Mouse (Mus musculus) retina, postnatal 7 days (tissue): ENCODE measurements at regions not wholly inside any gene's neighbourhood (a gene's known extent, or its start where the extent isn't known, plus 50 kb on each side); places are given as distances from the start of the nearest gene placed in this dataset.

ENCODE experiments used
- DNase-seq: peaks from one replicate; pipeline ENCODE4 v3.0.0-alpha.2; 2012; ENCODE audit warnings: low read depth, low spot score

- DNase-seq, result no peak
Observed at GRCm38 (mm10) chr11:64776691-64777090, 202.1 kb upstream of the Elac2 start.

- no peak for DNase-seq
Observed at GRCm38 (mm10) chr11:64800246-64801121, 178.4 kb upstream of the Elac2 start.

- no peak for DNase-seq
Observed at GRCm38 (mm10) chr11:64801351-64801750, 177.5 kb upstream of the Elac2 start.

GRCm38 (mm10) chr11:64805567-64805966, 173.3 kb upstream of the Elac2 start:
- DNase-seq, result no peak

- DNase-seq, result no peak
Observed at GRCm38 (mm10) chr11:64812408-64812807, 166.4 kb upstream of the Elac2 start.

GRCm38 (mm10) chr11:64829429-64829828, 149.4 kb upstream of the Elac2 start:
- no peak for DNase-seq

- DNase-seq, result no peak
Observed at GRCm38 (mm10) chr11:64832453-64832852, 146.4 kb upstream of the Elac2 start.

- DNase-seq, result no peak
Observed at GRCm38 (mm10) chr11:64833786-64834185, 145.1 kb upstream of the Elac2 start.

- DNase-seq, result no peak
Observed at GRCm38 (mm10) chr11:64836771-64837170, 142.1 kb upstream of the Elac2 start.

GRCm38 (mm10) chr11:64841092-64841491, 137.7 kb upstream of the Elac2 start:
- DNase-seq, result no peak

GRCm38 (mm10) chr11:64842775-64843530, 135.9 kb upstream of the Elac2 start:
- DNase-seq, result no peak

GRCm38 (mm10) chr11:64846577-64847147, 132.2 kb upstream of the Elac2 start:
- DNase-seq, result no peak

- no peak for DNase-seq
Observed at GRCm38 (mm10) chr11:64859636-64860035, 119.2 kb upstream of the Elac2 start.

- no peak for DNase-seq
Observed at GRCm38 (mm10) chr11:64880674-64881073, 98.2 kb upstream of the Elac2 start.

GRCm38 (mm10) chr11:64884518-64884917, 94.3 kb upstream of the Elac2 start:
- peak; percentile 32 for DNase-seq

GRCm38 (mm10) chr11:64889335-64890020, 89.4 kb upstream of the Elac2 start:
- no peak for DNase-seq

GRCm38 (mm10) chr11:64890776-64891175, 88.1 kb upstream of the Elac2 start:
- peak; percentile 6 for DNase-seq

GRCm38 (mm10) chr11:64895804-64896466, 82.9 kb upstream of the Elac2 start:
- DNase-seq, result no peak

- DNase-seq, result peak; percentile 32
Observed at GRCm38 (mm10) chr11:64898758-64899586, 79.9 kb upstream of the Elac2 start.

GRCm38 (mm10) chr11:64899587-64900278, 79.1 kb upstream of the Elac2 start:
- DNase-seq, result no peak
